Mouse (Mus musculus) adrenal gland, postnatal 14 days (tissue): ENCODE data around the gene Olfr354. TPM values are rescaled to one million over a fixed set of nuclear protein-coding genes. Genes with fewer than 3 reads are reported as not detected.

Experiments
- DNase-seq: peaks from one replicate; pipeline ENCODE4 v3.0.0; 2021; ENCODE audit warnings: mixed read lengths
- long read RNA-seq, 2 experiments: library from polyadenylated mRNA; stranded (forward); transcript quantifications; one replicate each; pipeline ENCODE4 v2.0.0; 2021
- total RNA-seq: library from RNA; stranded (reverse); gene quantifications from 2 replicates; pipeline ENCODE4 v1.2.3, GENCODE M21; 2021

Gene Olfr354
- total RNA-seq, result not detected in 2 replicates
- long read RNA-seq, experiment 1, result 0 reads
- long read RNA-seq, experiment 2, result 0 reads

DNA sequence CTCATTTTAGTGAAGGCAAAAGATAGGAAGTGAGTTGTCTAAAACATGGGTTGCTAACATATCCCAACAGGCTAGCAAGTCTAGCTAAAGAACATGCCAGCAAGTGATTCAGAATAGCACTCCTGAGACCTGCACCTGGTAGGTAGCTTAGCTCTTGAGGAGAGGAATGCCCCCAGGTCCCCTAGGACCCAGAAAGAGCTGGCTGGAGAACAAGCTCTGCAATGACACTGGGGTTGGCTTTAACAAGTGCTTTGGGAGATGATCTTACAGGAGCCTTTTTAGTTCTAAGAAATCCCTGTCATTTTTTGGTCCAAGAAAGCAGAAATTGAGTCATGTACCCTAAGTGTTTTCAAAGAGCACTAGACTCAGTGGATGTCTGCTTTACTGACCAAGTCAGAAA is at the start of gene Olfr354:
Gene Olfr354, plus strand, starts transcription at position 301 of the 400 bp plus-strand sequence.
- DNase-seq, result no peak

GRCm38 (mm10) chr2:36862560-36862959 is 42.9 kb upstream of the Olfr354 start, which contains the start of gene Olfr351:
TSS of gene Olfr351 (minus strand) at chr2:36862660.
- no peak for DNase-seq

- DNase-seq, result no peak
Observed at GRCm38 (mm10) chr2:36868160-36868559, 37.3 kb upstream of the Olfr354 start, which contains the start of gene Olfr352. TSS of gene Olfr352 (plus strand) at chr2:36868460.

DNA sequence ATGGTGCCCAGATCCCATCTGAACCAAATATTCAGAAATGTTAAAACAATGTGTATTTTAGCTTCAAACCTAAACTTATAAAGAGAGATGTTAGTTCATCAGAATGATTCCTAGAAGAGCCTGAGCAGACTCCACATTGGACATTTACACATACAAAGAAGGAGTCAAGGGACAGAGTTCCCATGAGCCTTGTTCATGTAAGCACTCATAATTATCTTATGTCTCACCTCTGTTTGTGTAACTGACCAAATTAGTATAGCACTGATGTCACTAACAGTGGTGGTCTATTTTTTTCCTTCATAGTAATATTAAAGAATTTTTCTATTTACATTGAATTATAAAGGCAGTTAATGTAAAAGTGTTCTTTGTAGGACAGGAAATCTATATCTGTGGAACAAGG is 12.6 kb upstream of the Olfr354 start, which contains the start of gene Olfr353:
Gene Olfr353, minus strand, starts transcription at position 101 of the 400 bp plus-strand sequence.
- DNase-seq, result no peak

DNA sequence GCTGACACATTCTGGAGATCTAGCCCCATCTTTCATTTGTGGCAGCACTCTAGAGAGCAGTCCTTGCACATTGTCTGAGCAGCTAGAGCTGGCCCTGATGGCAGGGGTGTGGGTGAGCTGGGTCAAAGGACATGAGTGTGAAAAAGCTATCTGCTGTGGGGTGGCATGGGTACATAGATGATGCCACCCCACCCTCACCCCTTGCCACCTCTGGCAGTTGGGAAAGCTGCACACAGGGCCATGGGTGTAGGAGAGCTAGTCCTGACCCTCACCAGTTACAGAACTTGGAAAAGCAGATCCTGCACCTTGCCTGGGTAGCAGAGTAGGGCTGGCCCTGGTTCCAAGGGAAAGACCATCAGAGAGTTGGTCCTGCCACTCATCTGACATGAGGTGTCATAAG is 8.4 kb upstream of the Olfr354 start:
- no peak for DNase-seq

DNA sequence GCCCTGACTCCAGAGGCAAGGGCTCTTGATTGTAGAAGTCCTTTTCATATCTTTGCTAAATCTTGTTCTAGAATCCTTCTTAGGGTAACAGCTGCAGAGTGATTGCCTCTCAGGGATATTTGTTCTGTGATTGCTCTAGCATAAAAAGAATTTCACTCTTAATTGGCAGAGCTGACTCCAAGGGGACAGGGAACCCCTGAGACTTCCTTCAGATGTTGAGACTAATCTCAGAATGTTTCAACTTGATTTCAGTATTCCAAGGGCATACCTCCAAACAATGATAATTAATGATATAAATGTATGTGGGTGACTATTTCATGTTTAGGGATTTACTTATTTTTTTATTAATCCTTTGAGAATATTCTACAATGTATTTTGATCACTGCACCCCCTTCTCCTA is 23.3 kb downstream of the Olfr354 start, which contains the start of gene Olfr355:
Gene Olfr355, minus strand, starts transcription at position 101 of the 400 bp plus-strand sequence.
- no peak for DNase-seq

- no peak for DNase-seq
Observed at GRCm38 (mm10) chr2:36936821-36937220, 31.3 kb downstream of the Olfr354 start, which contains the start of gene Olfr356. TSS of gene Olfr356 (plus strand) at chr2:36937121.

Other genes with a start within 250 kb of the Olfr354 start
- gene Olfr346, start 219.9 kb upstream of the Olfr354 start, total RNA-seq, result not detected in 2 replicates
- gene Olfr347, start 173.8 kb upstream of the Olfr354 start, total RNA-seq, result not detected in 2 replicates
- gene Olfr348, start 121.4 kb upstream of the Olfr354 start, total RNA-seq, result not detected in 2 replicates
- gene Olfr50, start 115.1 kb upstream of the Olfr354 start, total RNA-seq, result not detected in 2 replicates
- not detected in 2 replicates for gene Olfr3, start 88.6 kb upstream of the Olfr354 start, total RNA-seq
- not detected in 2 replicates for gene Olfr350, start 59.4 kb upstream of the Olfr354 start, total RNA-seq
- gene Olfr351, start 43.0 kb upstream of the Olfr354 start, total RNA-seq, result not detected in 2 replicates
- gene Olfr352, start 37.2 kb upstream of the Olfr354 start, total RNA-seq, result not detected in 2 replicates
- gene Olfr353, start 12.7 kb upstream of the Olfr354 start, total RNA-seq, result not detected in 2 replicates
- gene Olfr355, start 23.2 kb downstream of the Olfr354 start, total RNA-seq, result not detected in 2 replicates
- not detected in 2 replicates for gene Olfr356, start 31.4 kb downstream of the Olfr354 start, total RNA-seq
- gene Olfr357, start 88.1 kb downstream of the Olfr354 start, total RNA-seq, result not detected in 2 replicates
- gene Olfr358, start 103.7 kb downstream of the Olfr354 start, total RNA-seq, result not detected in 2 replicates
- not detected in 2 replicates for gene Olfr360, start 160.1 kb downstream of the Olfr354 start, total RNA-seq
- gene Olfr361, start 183.6 kb downstream of the Olfr354 start, total RNA-seq, result not detected in 2 replicates
- not detected in 2 replicates for gene Olfr362, start 212.2 kb downstream of the Olfr354 start, total RNA-seq
- gene Olfr364-ps1, start 233.6 kb downstream of the Olfr354 start, total RNA-seq, result not detected in 2 replicates